Mouse (Mus musculus) kidney, adult 2 months (tissue): Measurements from ENCODE around the gene Znfx1.

Experiments used
- CTCF ChIP-seq: fragments of 200-500 bp; conservative IDR thresholded peaks from 2 replicates; pipeline ENCODE4 v1.5.1; 2011; ENCODE audit warnings: low read depth, mild to moderate bottlenecking, control low read depth, low read length, moderate library complexity, mixed read lengths; ENCODE audit not compliant: insufficient read depth, insufficient read length
- POLR2A ChIP-seq: fragments of 200-500 bp; IDR thresholded peaks from one replicate; pipeline ENCODE4 v1.6.1; 2011; ENCODE audit warnings: low read depth, low read length, control low read depth

- TF ChIP-seq CTCF (no peak), POLR2A (no peak)
Observed at GRCm38 (mm10) chr2:166996533-166996894, 66.3 kb downstream of the Znfx1 start.
